Comparison of ENCODE assay signal across 20 mouse cellular contexts in genomic region chr15:84541175-84541574, GRCm38 (mm10).
"Had no signal": no experiment of that assay in that cellular context is flagged by ENCODE, and none has a peak within 500 bp of the region (broad histone marks: within the 10 kb centered on the region; RNA-seq: fewer than 3 reads in every experiment).

No protein-coding gene starts in this region.

- ATAC-seq: intestine, postnatal 0 days; liver, embryonic 12.5 days; midbrain, embryonic 13.5 days; midbrain, embryonic 16.5 days had no signal

- DNase-seq: layer of hippocampus, adult 9-11 months; liver; lung, adult 18-20 months; lung, postnatal 10 days; lung, postnatal 36 days; thymus, adult 18-20 months; thymus, postnatal 36 days had no signal

- H3K27me3 ChIP-seq: limb, embryonic 13.5 days; liver, embryonic 12.5 days; liver, embryonic 15.5 days; lung, embryonic 15.5 days; midbrain, embryonic 13.5 days; neural tube, embryonic 13.5 days had no signal

- H3K4me2 ChIP-seq: limb, embryonic 13.5 days; liver, embryonic 12.5 days; liver, embryonic 15.5 days; lung, embryonic 15.5 days; midbrain, embryonic 13.5 days; neural tube, embryonic 13.5 days had no signal

- H3K4me3 ChIP-seq: layer of hippocampus, adult 2 months; limb, embryonic 10.5 days; limb, embryonic 13.5 days; liver, embryonic 12.5 days; liver, embryonic 15.5 days; lung, embryonic 15.5 days; megakaryocyte, embryonic 14.5 days; midbrain, embryonic 10.5 days; midbrain, embryonic 13.5 days; myocyte; neural tube, embryonic 13.5 days had no signal

- H3K9me3 ChIP-seq: limb, embryonic 10.5 days; limb, embryonic 13.5 days; liver, embryonic 12.5 days; liver, embryonic 15.5 days; lung, embryonic 15.5 days; midbrain, embryonic 13.5 days; neural tube, embryonic 13.5 days had no signal

- H3K27ac ChIP-seq: layer of hippocampus, adult 2 months; limb, embryonic 10.5 days; limb, embryonic 13.5 days; liver, embryonic 12.5 days; liver, embryonic 15.5 days; lung, embryonic 15.5 days; midbrain, embryonic 13.5 days; neural tube, embryonic 13.5 days had no signal

- H3K36me3 ChIP-seq: limb, embryonic 10.5 days; limb, embryonic 13.5 days; liver, embryonic 12.5 days; liver, embryonic 15.5 days; lung, embryonic 15.5 days; midbrain, embryonic 10.5 days; midbrain, embryonic 13.5 days; neural tube, embryonic 13.5 days had no signal

- H3K4me1 ChIP-seq: limb, embryonic 10.5 days; liver, embryonic 12.5 days; liver, embryonic 15.5 days; lung, embryonic 15.5 days; megakaryocyte, embryonic 14.5 days had no signal

- H3K9ac ChIP-seq: limb, embryonic 13.5 days; liver, embryonic 12.5 days; liver, embryonic 15.5 days; lung, embryonic 15.5 days; midbrain, embryonic 13.5 days; neural tube, embryonic 13.5 days had no signal
